Mouse (Mus musculus) bone marrow macrophage, adult 2 months (primary cell): ENCODE data around the gene Exoc4.

Source experiments
- CTCF ChIP-seq: IDR thresholded peaks from 2 replicates; pipeline ENCODE4 v1.5.1; 2012; ENCODE audit warnings: low read depth, mild to moderate bottlenecking, low read length, moderate library complexity
- POLR2A ChIP-seq: IDR thresholded peaks from 2 replicates; pipeline ENCODE4 v1.6.1; 2012; ENCODE audit warnings: mild to moderate bottlenecking, low read depth, low read length, borderline replicate concordance

GRCm38 (mm10) chr6:33859049-33859448, 610.2 kb downstream of the Exoc4 start:
- TF ChIP-seq CTCF (no peak), POLR2A (no peak)
